Mouse (Mus musculus) hindbrain, embryonic 13.5 days (tissue): ENCODE data around the gene Orm2. TPM values are rescaled to one million over a fixed set of nuclear protein-coding genes. Genes with fewer than 3 reads are reported as not detected.

Experiments
- ATAC-seq: fragments of 200-750 bp; cut with Nextera tagmentation; 2 replicates; pipeline ENCODE4 v1.8.0; 2017; ENCODE audit warnings: moderate TSS enrichment; ENCODE audit not compliant: low FRiP score
- H3K27ac ChIP-seq: fragments of 300-500 bp; sonication (generic); 2 replicates; pipeline ENCODE4 v1.5.1; 2015; ENCODE audit warnings: inconsistent platforms, mild to moderate bottlenecking, moderate library complexity
- H3K27me3 ChIP-seq: fragments of 300-500 bp; sonication (generic); 2 replicates; pipeline ENCODE4 v1.6.1; 2015; ENCODE audit warnings: mild to moderate bottlenecking, inconsistent platforms
- H3K36me3 ChIP-seq: fragments of 300-500 bp; sonication (generic); 2 replicates; pipeline ENCODE4 v1.6.1; 2015; ENCODE audit warnings: mild to moderate bottlenecking, inconsistent platforms
- H3K4me1 ChIP-seq: fragments of 300-500 bp; sonication (generic); replicated peaks from 2 replicates; pipeline ENCODE4 v1.6.1; 2015; ENCODE audit warnings: inconsistent platforms
- H3K4me2 ChIP-seq: fragments of 300-500 bp; sonication (generic); 2 replicates; pipeline ENCODE4 v1.6.1; 2015; ENCODE audit warnings: inconsistent platforms, mild to moderate bottlenecking, moderate library complexity
- H3K4me3 ChIP-seq: fragments of 300-500 bp; sonication (generic); 2 replicates; pipeline ENCODE4 v1.5.1; 2015; ENCODE audit warnings: mild to moderate bottlenecking, inconsistent platforms
- H3K9ac ChIP-seq: fragments of 300-500 bp; sonication (generic); 2 replicates; pipeline ENCODE4 v1.6.1; 2015; ENCODE audit warnings: mild to moderate bottlenecking, inconsistent platforms
- H3K9me3 ChIP-seq: fragments of 300-500 bp; sonication (generic); 2 replicates; pipeline ENCODE4 v1.6.1; 2016; ENCODE audit warnings: inconsistent platforms
- WGBS: fragments of 180-500 bp; shearing (Covaris S2); methylation state at CpG from one replicate; pipeline ENCODE4 v1.1.7; 2015; 5-methylcytosine and 5-hydroxymethylcytosine counted together
- polyA plus RNA-seq: library from polyadenylated mRNA; unstranded; fragments of >200 nt; fragmentation: Nextera tagmentation; extraction: Ambion mirVana; gene quantifications from 2 replicates; pipeline ENCODE4 v1.2.1, GENCODE M21; 2015

Gene Orm2
- polyA plus RNA-seq, 1 experiment from 2014 or later = not detected

DNA sequence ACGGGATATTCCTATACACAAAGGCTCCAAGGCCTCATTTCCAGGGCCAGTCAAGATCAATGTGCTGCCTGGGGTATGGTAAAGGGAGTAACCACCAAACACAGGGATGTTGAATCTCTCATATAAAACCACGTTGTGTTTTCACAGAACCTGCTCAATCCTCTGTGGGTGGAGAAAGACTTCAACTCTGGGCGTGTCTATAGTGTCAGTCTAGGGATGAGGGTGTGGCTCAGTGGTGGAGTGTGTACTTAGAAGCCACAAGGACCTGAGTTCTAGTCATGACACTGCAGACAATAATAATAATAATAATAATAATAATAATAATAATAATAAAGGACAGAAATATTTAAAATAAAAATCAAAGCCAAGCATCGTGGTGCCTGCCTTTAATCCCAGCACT, 22.0 kb downstream of the Orm2 start:
- Histone ChIP-seq H3K27ac (no peak overlapping the region), H3K4me1 (peaks cover 17% of the 10 kb centered on the region), H3K9me3 (no peaks in the 10 kb centered on the region), H3K36me3 (peaks cover 53% of the 10 kb centered on the region), H3K27me3 (no peaks in the 10 kb centered on the region), H3K4me2 (no peak overlapping the region), H3K4me3 (no peak overlapping the region), H3K9ac (no peak overlapping the region)
- no peak for ATAC-seq
- 94% methylated on average over 4 of the region's 4 CpGs for WGBS

DNA sequence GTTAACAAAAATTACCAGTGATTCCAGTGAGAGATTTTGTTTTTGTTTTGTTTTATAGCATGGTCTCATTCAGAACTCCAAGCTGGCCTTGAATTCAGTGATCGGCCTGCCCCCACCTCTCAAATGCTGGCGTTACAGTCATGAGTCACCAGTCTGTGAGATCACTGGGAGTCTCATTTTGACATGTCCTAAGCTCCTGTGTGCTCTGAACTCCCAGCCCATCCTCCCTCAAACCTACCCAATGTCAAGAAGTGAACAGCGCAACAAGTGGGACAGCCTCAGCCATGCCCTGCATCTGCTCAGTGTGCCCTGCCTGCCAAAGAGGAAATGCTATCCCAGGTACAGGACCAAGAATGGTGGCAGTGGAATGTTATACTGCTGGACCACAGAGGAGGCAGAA, 23.0 kb downstream of the Orm2 start:
- no peak overlapping the region for H3K4me3 ChIP-seq
- H3K9ac ChIP-seq = no peak overlapping the region
- no peaks in the 10 kb centered on the region for H3K9me3 ChIP-seq
- no peaks in the 10 kb centered on the region for H3K27me3 ChIP-seq
- ATAC-seq = no peak
- H3K27ac ChIP-seq = no peak overlapping the region
- no peak overlapping the region for H3K4me2 ChIP-seq
- WGBS = 92% methylated on average over 3 of the region's 3 CpGs
- H3K4me1 ChIP-seq = peaks cover 27% of the 10 kb centered on the region
- peaks cover 44% of the 10 kb centered on the region for H3K36me3 ChIP-seq

DNA sequence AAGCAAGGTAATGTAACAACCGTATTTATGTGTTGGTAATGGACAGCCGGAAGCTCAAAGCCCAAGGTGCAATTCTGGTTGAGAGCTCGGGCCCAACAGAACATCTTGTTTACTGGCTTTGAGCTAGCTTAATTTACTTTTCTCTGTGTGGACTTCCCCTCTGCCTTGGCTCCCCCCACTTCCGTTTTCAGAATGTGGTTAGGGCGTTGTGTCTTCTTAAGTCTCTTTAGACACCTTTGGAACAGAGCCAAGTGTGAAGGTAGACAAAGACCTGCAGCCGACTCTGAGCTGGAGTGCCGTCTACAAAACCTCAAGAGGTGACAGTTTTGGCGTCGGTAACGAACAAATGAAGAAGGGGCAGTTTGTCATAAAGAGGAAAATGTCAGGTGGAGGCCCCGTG, 23.5 kb downstream of the Orm2 start:
- no peak overlapping the region for H3K4me3 ChIP-seq
- H3K4me2 ChIP-seq = no peak overlapping the region
- 82% methylated on average over 11 of the region's 11 CpGs for WGBS
- ATAC-seq = no peak
- no peak overlapping the region for H3K27ac ChIP-seq
- no peak overlapping the region for H3K9ac ChIP-seq
- H3K36me3 ChIP-seq = peaks cover 39% of the 10 kb centered on the region
- no peaks in the 10 kb centered on the region for H3K9me3 ChIP-seq
- H3K27me3 ChIP-seq = no peaks in the 10 kb centered on the region
- H3K4me1 ChIP-seq = peaks cover 30% of the 10 kb centered on the region

DNA sequence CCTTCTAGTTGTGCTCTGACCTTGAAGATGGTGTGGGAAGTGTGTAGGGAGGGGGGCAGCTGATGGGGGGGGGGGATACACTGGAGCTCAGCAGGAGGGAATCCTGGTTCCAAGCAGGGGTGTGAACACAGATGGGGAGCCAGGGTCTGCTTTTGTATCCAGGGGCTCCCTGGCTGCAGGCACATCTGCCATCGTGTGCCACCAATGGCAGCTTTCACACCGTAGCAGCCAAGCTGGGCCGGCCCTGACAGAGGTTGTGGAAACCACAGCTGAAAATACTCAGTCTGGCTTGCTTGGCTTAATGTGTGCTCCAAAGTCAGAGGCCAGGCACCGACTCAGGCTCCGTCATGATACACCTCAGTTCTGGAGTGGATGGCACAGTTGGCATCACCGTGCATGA, 25.8 kb downstream of the Orm2 start:
- H3K4me2 ChIP-seq = no peak overlapping the region
- H3K27ac ChIP-seq = peak overlapping the region; percentile 77; the same call in 1 of the 2 replicates
- no peak overlapping the region for H3K9ac ChIP-seq
- H3K9me3 ChIP-seq = no peaks in the 10 kb centered on the region
- 60% methylated on average over 6 of the region's 6 CpGs for WGBS
- peaks cover 21% of the 10 kb centered on the region for H3K36me3 ChIP-seq
- no peaks in the 10 kb centered on the region for H3K27me3 ChIP-seq
- peaks cover 30% of the 10 kb centered on the region for H3K4me1 ChIP-seq
- ATAC-seq = no peak
- H3K4me3 ChIP-seq = no peak overlapping the region

DNA sequence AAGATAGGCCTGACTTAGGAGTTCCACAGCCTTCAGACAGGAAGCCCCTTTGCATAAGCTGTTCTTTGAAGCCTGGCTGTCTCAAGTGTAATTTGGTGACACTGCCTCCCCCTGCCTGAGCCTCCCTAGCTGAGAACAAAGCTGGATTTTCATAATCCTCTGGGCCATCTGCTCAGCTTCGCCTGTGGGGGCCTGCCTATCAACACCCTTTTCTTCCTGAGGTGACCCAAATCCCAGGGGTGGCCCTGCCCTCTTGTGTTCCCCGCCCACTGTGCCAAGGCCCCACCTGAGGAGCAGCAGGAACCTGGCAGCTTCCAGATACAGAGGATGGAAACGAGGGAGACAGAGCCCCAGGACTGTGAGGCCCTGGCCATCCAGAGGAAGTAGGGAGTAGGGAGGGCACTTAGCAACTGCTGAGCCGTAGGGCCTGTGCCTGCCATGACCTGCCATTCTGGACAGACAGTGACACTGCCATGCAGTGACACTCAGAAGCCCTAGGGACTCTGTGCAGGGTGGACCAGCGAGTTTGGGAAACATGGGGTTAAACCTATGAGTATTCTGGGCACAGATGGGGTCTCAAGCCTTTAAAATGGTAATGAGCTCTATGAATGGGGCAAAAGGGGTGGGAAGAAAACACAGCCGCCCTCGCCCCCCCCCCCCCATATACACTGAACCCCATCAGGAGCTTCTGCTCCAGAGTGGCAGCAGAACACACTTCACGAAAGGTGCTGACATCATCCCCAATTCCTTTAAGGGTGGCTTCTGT, 27.1 kb downstream of the Orm2 start:
- Histone ChIP-seq H3K36me3 (peaks cover 21% of the 10 kb centered on the region), H3K27me3 (no peaks in the 10 kb centered on the region), H3K9ac (peak overlapping the region; percentile 53; the same call in 1 of the 2 replicates), H3K4me3 (no peak overlapping the region), H3K27ac (peak overlapping the region; percentile 77), H3K4me2 (no peak overlapping the region), H3K4me1 (peaks cover 30% of the 10 kb centered on the region), H3K9me3 (no peaks in the 10 kb centered on the region)
- peak; percentile 65 for ATAC-seq
- WGBS = 13% methylated on average over 8 of the region's 8 CpGs

DNA sequence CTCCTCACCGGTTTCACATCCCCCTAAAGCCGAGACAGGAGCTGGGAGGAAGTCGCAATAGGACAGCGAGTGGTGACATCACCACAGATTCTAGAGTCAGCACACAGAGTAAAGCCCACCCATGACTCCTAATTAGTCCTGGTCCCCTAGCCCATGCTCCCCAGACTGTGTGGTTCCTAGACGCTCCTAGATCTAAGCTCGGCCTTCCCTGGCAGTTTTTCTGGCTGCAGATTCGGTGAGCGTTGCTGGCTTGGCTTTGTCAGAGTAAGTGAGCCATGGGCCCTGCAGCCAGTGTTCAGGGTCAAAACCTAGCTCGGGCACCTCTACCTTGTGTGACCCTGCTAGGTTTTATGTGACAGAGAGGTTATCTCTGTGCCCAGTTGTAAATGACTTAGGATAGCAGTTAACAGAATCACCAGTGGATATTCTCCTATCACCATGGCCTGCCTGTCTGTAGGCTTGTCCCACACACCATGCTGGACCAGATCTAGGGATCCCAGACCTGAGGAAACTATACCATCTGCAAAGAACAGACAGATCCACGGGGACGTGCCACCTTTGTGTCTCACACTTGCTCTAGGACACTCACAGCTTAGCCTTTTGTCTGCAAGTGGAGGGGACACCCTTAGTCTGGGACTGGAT, 27.8 kb downstream of the Orm2 start:
- 0 out of 2 replicates have a peak overlapping the region, but pooled peaks have one; percentile 39 for H3K9ac ChIP-seq
- H3K4me1 ChIP-seq = peaks cover 30% of the 10 kb centered on the region
- ATAC-seq = peak; percentile 60
- peaks cover 28% of the 10 kb centered on the region for H3K36me3 ChIP-seq
- H3K27ac ChIP-seq = peak overlapping the region; percentile 77
- WGBS = 47% methylated on average over 11 of the region's 11 CpGs
- no peaks in the 10 kb centered on the region for H3K9me3 ChIP-seq
- no peak overlapping the region for H3K4me3 ChIP-seq
- H3K4me2 ChIP-seq = no peak overlapping the region
- H3K27me3 ChIP-seq = no peaks in the 10 kb centered on the region

DNA sequence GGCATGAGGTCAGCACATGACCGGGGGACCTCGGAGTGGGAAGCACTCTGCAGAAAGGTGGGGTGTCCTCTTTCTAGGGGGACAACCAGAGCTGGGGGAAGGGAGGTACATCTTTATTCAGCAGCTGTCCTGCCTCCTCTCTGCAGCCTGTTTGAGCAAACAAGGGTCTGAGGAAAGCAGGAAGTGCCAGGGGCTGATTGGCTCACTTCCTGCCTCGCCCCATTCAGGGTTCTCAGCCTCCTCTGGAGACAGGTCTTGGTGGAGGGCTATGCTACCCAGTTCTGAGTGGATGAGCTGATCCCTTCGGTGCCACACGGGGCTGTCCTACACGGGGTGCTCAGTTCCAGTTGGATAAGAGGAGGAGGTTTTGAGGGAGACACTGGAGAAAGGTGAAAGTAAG, 29.1 kb downstream of the Orm2 start:
- no peak overlapping the region for H3K9ac ChIP-seq

DNA sequence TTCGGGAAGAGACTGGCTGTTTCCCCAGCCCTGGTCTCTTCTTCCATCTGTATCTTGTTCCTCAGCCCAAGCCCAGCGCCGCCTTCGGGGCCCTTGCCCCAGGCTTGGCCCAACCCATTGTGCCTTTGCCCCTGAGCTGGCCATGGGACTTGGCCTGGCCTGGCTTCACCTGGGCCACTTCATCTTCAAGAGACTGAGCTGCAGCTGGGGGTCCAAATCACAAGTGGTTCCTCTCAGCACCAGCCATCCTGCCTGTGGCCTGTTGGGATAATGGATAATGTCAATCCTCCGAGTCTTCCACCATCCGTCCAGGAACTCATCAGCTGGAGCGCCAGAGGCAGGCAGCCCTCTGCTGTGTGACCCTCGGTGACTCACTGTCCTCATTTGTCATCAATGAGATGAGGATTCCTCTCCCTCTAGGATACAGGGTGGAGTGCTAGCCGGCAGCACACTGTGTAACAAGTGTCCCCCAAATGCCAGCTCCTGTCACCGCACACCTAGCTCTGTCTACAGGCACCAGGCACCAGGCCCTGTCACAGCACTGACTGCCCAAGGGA, 35.8 kb downstream of the Orm2 start:
- 76% methylated on average over 10 of the region's 10 CpGs for WGBS
- Histone ChIP-seq H3K36me3 (peaks cover 34% of the 10 kb centered on the region), H3K27me3 (no peaks in the 10 kb centered on the region), H3K4me1 (peaks cover 20% of the 10 kb centered on the region), H3K27ac (no peak overlapping the region), H3K9ac (no peak overlapping the region), H3K4me2 (no peak overlapping the region), H3K9me3 (no peaks in the 10 kb centered on the region), H3K4me3 (no peak overlapping the region)
- ATAC-seq = no peak

More for the DNA sequence above, 29.1 kb downstream of the Orm2 start:
- peaks cover 30% of the 10 kb centered on the region for H3K4me1 ChIP-seq
- no peak overlapping the region for H3K4me3 ChIP-seq
- WGBS = 79% methylated on average over 6 of the region's 6 CpGs
- H3K27ac ChIP-seq = no peak overlapping the region
- H3K27me3 ChIP-seq = no peaks in the 10 kb centered on the region
- ATAC-seq = no peak
- H3K9me3 ChIP-seq = no peaks in the 10 kb centered on the region
- H3K4me2 ChIP-seq = no peak overlapping the region
- peaks cover 28% of the 10 kb centered on the region for H3K36me3 ChIP-seq

DNA sequence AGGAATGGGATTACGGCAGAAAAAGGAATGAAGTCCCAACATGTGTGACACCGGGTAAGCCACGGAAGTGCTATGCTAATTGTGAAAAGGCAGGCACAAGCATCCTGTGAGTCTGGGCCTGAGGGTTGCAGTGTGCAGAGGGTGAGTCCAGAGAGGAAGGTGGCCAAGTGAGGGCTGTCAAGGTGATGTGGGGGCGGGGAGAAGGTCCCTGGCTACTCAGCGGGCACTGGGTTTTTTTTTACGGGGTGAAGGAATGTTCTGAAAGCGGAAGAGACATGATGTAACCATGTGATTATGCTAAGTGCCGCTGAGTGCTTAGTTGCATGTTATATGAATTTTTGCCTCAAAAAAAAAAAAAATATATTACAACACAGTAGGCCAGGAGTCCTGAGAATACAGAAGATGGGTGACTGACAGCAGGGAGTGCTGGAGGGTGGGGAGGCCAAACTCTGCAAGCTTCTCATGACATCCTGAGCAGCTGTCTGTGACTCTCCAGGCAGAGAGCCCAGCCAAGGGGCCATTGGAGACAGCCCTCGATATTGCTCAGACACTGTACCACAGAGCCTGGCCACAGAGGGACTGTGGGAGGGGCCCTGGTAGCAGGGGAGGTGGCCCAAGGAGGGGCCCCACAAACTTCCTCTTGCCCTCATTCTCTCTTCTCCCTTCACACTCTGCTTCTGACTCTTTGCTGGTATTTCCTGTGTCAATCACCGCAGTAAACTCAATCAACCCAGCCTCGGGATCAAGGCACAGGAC, 36.8 kb downstream of the Orm2 start:
- H3K9ac ChIP-seq = 0 out of 2 replicates have a peak overlapping the region, but pooled peaks have one; percentile 13
- H3K27ac ChIP-seq = peak overlapping the region; percentile 35; the same call in 1 of the 2 replicates
- 77% methylated on average over 11 of the region's 11 CpGs for WGBS
- peaks cover 26% of the 10 kb centered on the region for H3K36me3 ChIP-seq
- no peak for ATAC-seq
- no peak overlapping the region for H3K4me3 ChIP-seq
- H3K4me2 ChIP-seq = no peak overlapping the region
- no peaks in the 10 kb centered on the region for H3K27me3 ChIP-seq
- H3K9me3 ChIP-seq = no peaks in the 10 kb centered on the region
- peaks cover 30% of the 10 kb centered on the region for H3K4me1 ChIP-seq

DNA sequence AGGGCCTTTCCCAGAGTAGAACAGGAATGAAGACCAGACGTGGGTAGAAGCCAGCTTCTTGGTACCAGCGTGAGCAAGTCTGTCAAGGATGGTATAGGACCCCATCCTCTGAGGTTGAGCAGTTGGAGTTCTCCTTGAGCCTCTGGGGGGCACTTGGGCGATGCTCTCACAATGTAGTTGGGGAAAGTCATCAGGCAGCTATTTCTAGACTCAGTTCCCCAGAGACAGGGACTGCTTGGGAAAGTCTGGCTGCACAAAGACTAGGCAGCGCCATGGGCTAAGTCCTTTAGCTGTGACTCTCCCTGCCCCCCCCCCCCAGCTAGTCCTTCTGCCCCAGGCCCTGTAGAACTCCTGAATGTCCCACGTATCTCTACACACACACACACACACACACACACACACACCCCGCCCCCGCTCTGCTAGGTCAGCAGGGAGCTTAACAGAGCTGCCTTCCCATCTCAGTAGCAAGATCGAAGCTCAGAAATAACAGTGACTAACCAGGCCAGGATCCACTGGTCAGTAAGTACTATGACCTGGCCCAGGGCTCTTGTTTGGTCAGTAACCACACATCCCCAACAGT, 37.5 kb downstream of the Orm2 start:
- Histone ChIP-seq H3K36me3 (peaks cover 18% of the 10 kb centered on the region), H3K9me3 (no peaks in the 10 kb centered on the region), H3K4me2 (no peak overlapping the region), H3K27me3 (no peaks in the 10 kb centered on the region), H3K27ac (peak overlapping the region; percentile 35; the same call in 1 of the 2 replicates), H3K9ac (0 out of 2 replicates have a peak overlapping the region, but pooled peaks have one; percentile 13), H3K4me3 (no peak overlapping the region), H3K4me1 (peaks cover 37% of the 10 kb centered on the region)
- no peak for ATAC-seq
- 65% methylated on average over 7 of the region's 8 CpGs for WGBS

DNA sequence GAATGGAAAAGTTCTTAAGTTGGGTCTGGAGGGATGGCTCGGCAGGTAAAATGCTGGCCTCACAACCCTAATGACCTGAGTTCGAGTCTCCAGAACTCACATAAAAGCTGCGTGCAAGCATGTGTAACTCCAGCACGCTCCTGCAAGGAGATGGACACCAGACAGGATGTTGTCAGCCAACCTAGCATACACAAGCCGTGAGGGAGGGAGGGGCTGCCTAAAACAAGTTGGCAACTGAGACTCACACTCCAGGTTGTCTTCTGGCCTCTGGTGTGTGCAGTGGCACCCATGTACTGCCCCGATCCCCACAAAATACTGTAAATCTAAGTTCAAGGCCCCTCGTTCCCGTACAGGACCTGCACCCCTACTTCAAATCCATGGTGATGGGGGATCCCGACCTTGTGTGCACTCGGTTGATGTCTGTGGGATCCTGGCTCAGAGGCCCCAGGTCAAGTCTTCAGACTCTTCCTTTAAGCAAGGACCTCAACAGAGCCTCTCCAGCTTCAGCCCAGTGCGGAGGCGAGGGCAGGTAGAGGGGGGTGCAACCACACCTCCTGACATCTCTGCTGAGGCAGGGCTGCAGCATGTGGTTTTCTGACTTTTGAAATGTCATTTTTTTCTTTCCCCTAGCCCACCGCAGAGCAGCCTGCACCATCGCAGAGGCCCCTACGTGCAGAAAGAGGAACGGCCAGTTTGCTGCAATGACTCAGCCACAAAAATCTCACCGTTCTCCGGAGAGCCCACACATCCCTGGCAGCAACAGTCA, 38.5 kb downstream of the Orm2 start:
- Histone ChIP-seq H3K4me1 (peaks cover 47% of the 10 kb centered on the region), H3K9me3 (no peaks in the 10 kb centered on the region), H3K9ac (no peak overlapping the region), H3K27ac (no peak overlapping the region), H3K36me3 (peaks cover 10% of the 10 kb centered on the region; the same call in 1 of the 2 replicates), H3K4me3 (no peak overlapping the region), H3K4me2 (no peak overlapping the region), H3K27me3 (no peaks in the 10 kb centered on the region)
- ATAC-seq = no peak
- 93% methylated on average over 18 of the region's 18 CpGs for WGBS
